Mouse (Mus musculus) cortical plate, adult 2 months (tissue): ENCODE results near the gene Unkl. TPM values are rescaled to one million over a fixed set of nuclear protein-coding genes. Genes with fewer than 3 reads are reported as not detected.

Experiments used
- H3K27ac ChIP-seq: fragments of 200-500 bp; 2 replicates; pipeline ENCODE4 v1.5.1; 2012; ENCODE audit warnings: low read length, control low read depth, inconsistent platforms; ENCODE audit not compliant: insufficient read depth
- H3K4me1 ChIP-seq: fragments of 200-500 bp; 2 replicates; pipeline ENCODE4 v1.6.1; 2011; ENCODE audit warnings: low read length; ENCODE audit not compliant: control insufficient read depth, insufficient read depth
- H3K4me3 ChIP-seq: fragments of 200-500 bp; 2 replicates; pipeline ENCODE4 v1.5.1; 2011; ENCODE audit warnings: mild to moderate bottlenecking, low read length, control low read depth; ENCODE audit not compliant: insufficient read depth
- CTCF ChIP-seq: fragments of 200-500 bp; IDR thresholded peaks from 2 replicates; pipeline ENCODE4 v1.5.1; 2011; ENCODE audit warnings: mild to moderate bottlenecking, control low read depth, low read length; ENCODE audit not compliant: insufficient read depth; ENCODE audit errors: extremely low read depth
- POLR2A ChIP-seq: fragments of 200-500 bp; IDR thresholded peaks from 2 replicates; pipeline ENCODE4 v1.6.1; 2011; ENCODE audit warnings: mild to moderate bottlenecking, low read length, control low read depth; ENCODE audit not compliant: insufficient read depth; ENCODE audit errors: extremely low read depth
- polyA plus RNA-seq: library from polyadenylated mRNA; depleted of rRNA; stranded (reverse); fragments of >200 nt; gene quantifications from 2 replicates; pipeline ENCODE4 v1.2.3, GENCODE M21; 2012

Unkl gene
- polyA plus RNA-seq, 1 experiment = 42.9 TPM

GRCm38 (mm10) chr17:25252643-25253042 lies 64.4 kb downstream of the Unkl start:
- no peak overlapping the region for H3K27ac ChIP-seq
- TF ChIP-seq POLR2A = no peak
- TF ChIP-seq CTCF = no peak
- no peak overlapping the region for H3K4me3 ChIP-seq
- H3K4me1 ChIP-seq = no peaks in the 10 kb centered on the region

DNA sequence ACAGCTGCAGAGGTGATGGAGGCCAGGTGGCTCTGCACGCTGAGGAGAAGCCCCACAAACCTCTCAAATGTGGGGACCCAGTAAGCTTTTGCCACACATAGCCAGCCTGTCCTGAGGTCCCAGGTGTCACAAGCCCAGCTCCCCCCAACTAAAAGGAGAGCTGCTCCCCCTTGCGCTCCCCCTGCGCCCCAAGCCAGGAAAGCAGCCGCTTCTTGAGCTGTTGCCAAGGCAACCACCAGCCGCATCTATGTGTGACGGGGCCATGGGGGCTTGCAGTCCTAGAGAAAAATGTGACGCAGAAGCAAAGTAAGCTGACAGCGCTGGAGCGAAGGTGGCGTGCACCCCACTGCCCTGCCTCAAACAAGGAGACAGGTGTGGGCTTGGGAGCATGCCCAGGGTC lies 65.6 kb downstream of the Unkl start:
- no peak for TF ChIP-seq POLR2A
- no peak for TF ChIP-seq CTCF
- H3K4me3 ChIP-seq = no peak overlapping the region
- H3K27ac ChIP-seq = no peak overlapping the region
- H3K4me1 ChIP-seq = no peaks in the 10 kb centered on the region

GRCm38 (mm10) chr17:25255110-25255509 lies 66.9 kb downstream of the Unkl start:
- no peak for TF ChIP-seq CTCF
- no peak for TF ChIP-seq POLR2A
- Histone ChIP-seq H3K27ac (no peak overlapping the region), H3K4me1 (no peaks in the 10 kb centered on the region), H3K4me3 (no peak overlapping the region)

GRCm38 (mm10) chr17:25256140-25256754 lies 68.0 kb downstream of the Unkl start, which contains the start of gene Baiap3:
TSS of gene Baiap3 (minus strand) at chr17:25256364.
- H3K4me1 ChIP-seq = no peaks in the 10 kb centered on the region
- 0 out of 2 replicates have a peak within 1 kb of the TSS, but pooled peaks have one; percentile 16 for H3K4me3 ChIP-seq
- TF ChIP-seq CTCF (no peak), POLR2A (no peak)

GRCm38 (mm10) chr17:25257804-25258261 lies 69.6 kb downstream of the Unkl start:
- H3K27ac ChIP-seq = no peak overlapping the region
- no peak for TF ChIP-seq POLR2A
- TF ChIP-seq CTCF = no peak
- H3K4me3 ChIP-seq = no peak overlapping the region
- no peaks in the 10 kb centered on the region for H3K4me1 ChIP-seq

More at GRCm38 (mm10) chr17:25256140-25256754, 68.0 kb downstream of the Unkl start, which contains the start of gene Baiap3:
- H3K27ac ChIP-seq = no peak within 1 kb of the TSS

DNA sequence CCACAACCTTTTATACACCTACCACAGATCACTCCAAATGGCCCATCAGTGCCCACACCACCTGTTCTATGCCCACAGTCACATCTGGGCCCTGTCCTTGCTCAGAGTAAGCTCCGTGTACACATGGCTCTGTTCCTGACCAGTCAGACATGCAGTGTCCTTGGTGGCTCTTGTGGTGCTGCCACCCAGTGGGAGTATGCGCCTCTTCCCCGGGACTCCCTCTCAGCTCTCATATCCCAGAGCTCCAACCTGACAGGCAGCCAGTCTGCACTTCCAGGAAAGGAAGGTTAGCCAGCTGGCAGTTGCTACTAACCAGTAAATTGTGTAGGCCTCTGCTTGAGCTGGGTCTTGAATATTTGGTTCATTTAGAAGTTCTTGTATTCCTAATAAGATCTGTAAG lies 76.3 kb downstream of the Unkl start:
- TF ChIP-seq POLR2A (no peak), CTCF (peak; percentile 35)
- H3K4me3 ChIP-seq = no peak overlapping the region
- no peak overlapping the region for H3K27ac ChIP-seq
- no peaks in the 10 kb centered on the region for H3K4me1 ChIP-seq

DNA sequence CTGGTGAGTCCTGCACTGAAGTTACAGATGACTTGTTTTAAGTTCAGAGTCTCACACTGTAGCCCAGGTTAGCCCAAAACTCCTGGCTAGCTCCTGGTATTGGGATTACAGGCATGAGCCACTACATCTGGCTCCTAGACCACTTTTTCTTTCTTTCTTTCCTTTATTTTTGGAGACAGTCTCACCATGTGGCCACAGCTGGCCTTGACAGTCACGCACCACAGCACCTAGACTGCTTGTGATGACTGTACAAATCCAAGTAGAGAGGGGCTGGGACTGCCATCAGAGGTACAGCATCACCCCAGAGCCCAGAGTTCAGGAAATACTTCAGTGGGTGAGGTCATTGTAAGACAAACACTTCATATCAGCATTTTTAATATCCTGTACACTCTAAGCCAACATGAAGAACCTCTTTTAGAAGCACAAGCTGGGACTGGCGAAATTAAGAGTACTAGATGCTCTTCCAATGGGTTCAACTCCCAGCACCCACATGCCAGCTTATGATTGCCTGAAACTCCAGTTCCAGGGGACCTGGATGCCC lies 82.7 kb downstream of the Unkl start:
- Histone ChIP-seq H3K4me1 (peaks cover 6% of the 10 kb centered on the region; the same call in 1 of the 2 replicates), H3K27ac (no peak overlapping the region), H3K4me3 (no peak overlapping the region)
- TF ChIP-seq POLR2A (no peak), CTCF (no peak)

GRCm38 (mm10) chr17:25272326-25272725 lies 84.1 kb downstream of the Unkl start:
- Histone ChIP-seq H3K4me1 (peaks cover 6% of the 10 kb centered on the region; the same call in 1 of the 2 replicates), H3K4me3 (peak overlapping the region; percentile 78), H3K27ac (peak overlapping the region; percentile 100; the same call in 1 of the 2 replicates)
- TF ChIP-seq CTCF = no peak
- no peak for TF ChIP-seq POLR2A

DNA sequence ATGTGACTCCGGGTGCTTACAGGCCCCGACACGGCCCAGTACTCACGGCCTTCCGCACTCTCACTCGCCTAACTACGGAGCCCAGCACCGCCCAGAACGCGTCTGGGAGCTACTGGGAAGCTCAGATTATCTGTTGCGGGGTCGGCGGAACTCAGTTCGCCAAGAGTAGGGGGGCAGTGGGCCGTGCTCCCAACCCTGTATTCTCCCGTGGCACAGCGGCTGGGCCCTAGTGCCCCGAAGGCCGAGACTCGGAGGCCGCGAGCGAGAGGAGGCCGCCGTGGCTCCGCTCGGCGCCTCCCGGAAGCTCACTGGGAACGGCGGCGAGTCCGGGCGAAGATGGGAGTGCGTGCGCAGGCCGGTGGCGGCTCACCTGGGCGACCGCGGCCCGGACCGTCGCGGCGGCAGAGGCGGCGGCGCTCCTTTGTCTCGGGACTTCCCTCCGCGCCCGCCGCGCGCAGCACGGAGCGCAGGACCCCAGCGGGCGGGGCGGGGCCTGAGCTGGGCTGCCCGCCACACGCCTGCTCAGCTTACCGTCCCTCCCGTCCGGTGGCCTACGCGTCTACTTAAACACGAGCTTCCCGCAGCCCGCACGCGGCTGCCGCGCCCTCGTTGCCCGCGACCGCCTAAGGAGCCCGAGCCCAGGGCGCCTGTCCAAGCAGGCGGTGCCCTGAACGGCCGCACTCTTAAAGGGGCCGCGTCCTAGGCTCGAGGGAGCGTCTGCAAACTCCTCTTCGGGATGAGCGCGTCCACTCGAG lies 84.9 kb downstream of the Unkl start:
- no peak for TF ChIP-seq POLR2A
- no peak for TF ChIP-seq CTCF
- peaks cover 6% of the 10 kb centered on the region; the same call in 1 of the 2 replicates for H3K4me1 ChIP-seq
- peak overlapping the region; percentile 78 for H3K4me3 ChIP-seq
- H3K27ac ChIP-seq = peak overlapping the region; percentile 100
